Mouse (Mus musculus) liver, embryonic 14.5 days (tissue): ENCODE data around the gene Mapk13. TPM values are rescaled to one million over a fixed set of nuclear protein-coding genes. Genes with fewer than 3 reads are reported as not detected.

Experiments used
- ATAC-seq: fragments of 200-750 bp; cut with Nextera tagmentation; 2 replicates; pipeline ENCODE4 v1.8.0; 2017; ENCODE audit warnings: moderate number of reproducible peaks, mild to moderate bottlenecking, moderate library complexity; ENCODE audit not compliant: insufficient read depth
- DNase-seq, 3 experiments: peaks; one replicate each; pipeline ENCODE4 v3.0.0-alpha.2; 2012 to 2013; ENCODE audit warnings: low read depth in 3 of 3, low spot score in 3 of 3
- H3K27ac ChIP-seq: fragments of 300-500 bp; sonication (generic); 2 replicates; pipeline ENCODE4 v1.5.1; 2014; ENCODE audit warnings: moderate library complexity, mild to moderate bottlenecking, control low read depth, inconsistent platforms
- H3K27me3 ChIP-seq: fragments of 300-500 bp; sonication (generic); 2 replicates; pipeline ENCODE4 v1.6.1; 2014; ENCODE audit warnings: mild to moderate bottlenecking, low read length, moderate library complexity; ENCODE audit not compliant: control insufficient read depth, insufficient read depth
- H3K36me3 ChIP-seq: fragments of 300-500 bp; sonication (generic); replicated peaks from 2 replicates; pipeline ENCODE4 v1.6.1; 2014; ENCODE audit warnings: low read depth; ENCODE audit not compliant: control insufficient read depth, insufficient read depth
- H3K4me1 ChIP-seq, 2 experiments: fragments of 200-500 bp in 1 of 2; fragments of 300-500 bp in 1 of 2; sonication (generic) in 1 of 2; replicated peaks; 2 replicates each; pipeline ENCODE4 v1.6.1; 2012 to 2014; ENCODE audit warnings: antibody characterized with exemption in 1 of 2, inconsistent platforms in 1 of 2, low read length in 1 of 2; ENCODE audit not compliant: control insufficient read depth in 2 of 2, insufficient read depth in 2 of 2
- H3K4me2 ChIP-seq: fragments of 300-500 bp; sonication (generic); 2 replicates; pipeline ENCODE4 v1.6.1; 2014; ENCODE audit warnings: low read depth, mild to moderate bottlenecking, control low read depth, moderate library complexity
- H3K4me3 ChIP-seq, 2 experiments: fragments of 200-500 bp in 1 of 2; fragments of 300-500 bp in 1 of 2; sonication (generic) in 1 of 2; 2 replicates each; pipeline ENCODE4 v1.5.1; 2012 to 2014; ENCODE audit warnings: low read depth in 2 of 2, low read length in 2 of 2, mild to moderate bottlenecking in 2 of 2, control low read depth in 1 of 2, inconsistent platforms in 1 of 2, moderate library complexity in 1 of 2; ENCODE audit not compliant: insufficient read depth in 1 of 2
- H3K9ac ChIP-seq: fragments of 300-500 bp; sonication (generic); replicated peaks from 2 replicates; pipeline ENCODE4 v1.6.1; 2014; ENCODE audit warnings: mild to moderate bottlenecking, control low read depth, moderate library complexity
- H3K9me3 ChIP-seq: fragments of 300-500 bp; sonication (generic); 2 replicates; pipeline ENCODE4 v1.6.1; 2016; ENCODE audit warnings: low read length, mixed read lengths; ENCODE audit not compliant: control insufficient read depth
- CTCF ChIP-seq: IDR thresholded peaks from 2 replicates; pipeline ENCODE4 v1.5.1; 2016; ENCODE audit warnings: antibody characterized with exemption, low read depth, control low read depth
- EP300 ChIP-seq: IDR thresholded peaks from 2 replicates; pipeline ENCODE4 v1.6.1; 2016; ENCODE audit warnings: antibody characterized with exemption, low read depth
- WGBS: fragments of 180-500 bp; shearing (Covaris S2); extraction: QIAGEN DNeasy Blood & Tissue Kit; methylation state at CpG from one replicate; pipeline ENCODE4 v1.1.7; 2014; ENCODE audit not compliant: insufficient replicate concordance; 5-methylcytosine and 5-hydroxymethylcytosine counted together
- polyA plus RNA-seq, 2 experiments: library from polyadenylated mRNA; depleted of rRNA in 1 of 2; stranded (reverse) in 1 of 2; unstranded in 1 of 2; fragments of >200 nt; fragmentation: Nextera tagmentation in 1 of 2; extraction: Ambion mirVana in 1 of 2; gene quantifications; 2 replicates each; pipeline versions ENCODE4 v1.2.1 to v1.2.3; 2012 to 2014

Gene Mapk13
- polyA plus RNA-seq, 2 experiments, result 1.6 TPM

DNA sequence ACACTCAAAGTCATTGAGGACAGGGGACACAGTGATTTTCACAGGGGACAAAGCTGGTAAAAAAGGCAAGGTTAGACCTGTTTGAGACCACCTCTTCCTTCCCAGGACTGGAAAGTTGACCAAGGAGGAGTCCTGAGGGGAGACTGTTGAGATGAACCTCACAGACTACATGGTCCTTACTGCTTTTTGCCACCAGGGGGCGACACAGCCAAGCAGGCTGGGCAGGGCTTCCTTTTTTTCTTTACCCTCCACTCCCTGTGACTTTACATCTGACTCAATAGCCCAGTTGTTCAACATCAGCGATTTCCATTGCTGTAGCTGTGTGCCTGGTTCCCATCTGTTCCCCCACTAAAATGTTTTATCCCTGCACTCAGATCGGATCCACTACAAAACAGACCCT, 7.2 kb upstream of the Mapk13 start:
- no peaks in the 10 kb centered on the region for H3K36me3 ChIP-seq
- H3K4me1 ChIP-seq, result no peaks in the 10 kb centered on the region; a peak in 1 of 4 replicates
- H3K4me3 ChIP-seq, result no peak overlapping the region
- H3K27me3 ChIP-seq, result no peaks in the 10 kb centered on the region; the same call in 1 of the 2 replicates
- TF ChIP-seq CTCF (peak; percentile 98), EP300 (no peak)
- H3K9ac ChIP-seq, result no peak overlapping the region
- H3K9me3 ChIP-seq, result no peaks in the 10 kb centered on the region
- DNase-seq (peak; percentile 40 to 53 (median 43)), ATAC-seq (peak; percentile 57; the same call in 1 of the 2 replicates)
- no peak overlapping the region for H3K4me2 ChIP-seq
- 10% methylated on average over 3 of the region's 3 CpGs for WGBS
- H3K27ac ChIP-seq, result no peak overlapping the region

DNA sequence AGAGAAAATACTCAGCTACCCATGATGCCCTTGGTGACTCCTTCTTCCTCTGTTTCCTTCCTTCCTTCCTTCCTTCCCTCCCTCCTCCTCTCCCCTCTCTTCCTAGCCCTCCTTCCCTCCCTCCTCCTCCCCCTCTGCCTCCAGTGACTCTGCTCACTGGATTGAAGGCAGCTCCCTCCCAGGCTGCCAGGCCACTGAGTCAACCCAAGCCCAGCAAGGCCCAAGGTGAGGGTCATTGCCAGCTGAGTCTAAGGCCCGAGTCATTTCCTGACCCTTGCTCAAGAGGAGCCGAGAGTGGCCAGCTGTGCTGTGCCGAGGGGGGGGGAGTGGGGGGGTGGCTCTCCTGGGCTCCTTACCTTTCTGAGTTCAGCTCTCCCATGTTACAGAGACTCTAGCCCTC, 2.9 kb upstream of the Mapk13 start:
- Histone ChIP-seq H3K4me2 (no peak overlapping the region), H3K9me3 (no peaks in the 10 kb centered on the region), H3K4me3 (no peak overlapping the region), H3K9ac (no peak overlapping the region), H3K27ac (no peak overlapping the region), H3K4me1 (no peaks in the 10 kb centered on the region; a peak in 1 of 4 replicates), H3K36me3 (no peaks in the 10 kb centered on the region), H3K27me3 (peaks cover 34% of the 10 kb centered on the region)
- TF ChIP-seq CTCF (no peak), EP300 (no peak)
- DNase-seq, result no peak
- ATAC-seq, result no peak
- 25% methylated on average over 3 of the region's 3 CpGs for WGBS

DNA sequence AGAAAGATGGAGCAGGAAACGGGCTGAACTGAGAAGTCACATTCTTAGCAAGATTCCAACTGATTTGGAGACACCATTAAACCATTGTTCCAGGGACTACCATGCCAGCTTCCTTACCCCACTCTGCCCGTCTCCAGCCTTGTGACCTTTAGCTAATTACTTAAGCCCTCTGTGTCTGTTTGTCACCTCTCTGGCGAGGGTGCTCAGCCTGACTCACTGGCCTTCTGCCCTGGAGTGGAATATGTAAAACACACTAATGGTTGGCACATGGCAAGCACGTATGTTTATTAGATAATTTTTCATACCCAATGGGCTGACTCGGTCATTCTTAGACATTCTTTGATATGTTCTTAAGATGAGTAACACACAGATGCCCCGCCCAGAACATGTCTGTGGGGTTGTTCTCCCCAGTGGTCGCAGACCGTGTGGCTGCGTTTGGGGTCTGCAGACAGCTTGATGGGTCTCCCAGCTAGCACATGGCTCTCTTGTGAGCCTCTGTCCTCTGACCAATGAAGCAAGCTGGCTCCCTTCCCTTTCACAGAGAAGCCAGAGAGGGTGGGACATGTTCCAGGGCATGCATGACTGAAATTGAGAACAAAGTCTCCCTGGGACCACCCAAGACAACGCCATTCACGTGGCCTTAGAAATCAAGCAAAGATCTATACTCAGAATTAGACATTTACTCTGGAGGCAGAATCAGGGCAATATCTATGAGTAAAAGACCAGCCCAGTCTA, 2.1 kb upstream of the Mapk13 start:
- WGBS, result 62% methylated on average over 11 of the region's 11 CpGs

DNA sequence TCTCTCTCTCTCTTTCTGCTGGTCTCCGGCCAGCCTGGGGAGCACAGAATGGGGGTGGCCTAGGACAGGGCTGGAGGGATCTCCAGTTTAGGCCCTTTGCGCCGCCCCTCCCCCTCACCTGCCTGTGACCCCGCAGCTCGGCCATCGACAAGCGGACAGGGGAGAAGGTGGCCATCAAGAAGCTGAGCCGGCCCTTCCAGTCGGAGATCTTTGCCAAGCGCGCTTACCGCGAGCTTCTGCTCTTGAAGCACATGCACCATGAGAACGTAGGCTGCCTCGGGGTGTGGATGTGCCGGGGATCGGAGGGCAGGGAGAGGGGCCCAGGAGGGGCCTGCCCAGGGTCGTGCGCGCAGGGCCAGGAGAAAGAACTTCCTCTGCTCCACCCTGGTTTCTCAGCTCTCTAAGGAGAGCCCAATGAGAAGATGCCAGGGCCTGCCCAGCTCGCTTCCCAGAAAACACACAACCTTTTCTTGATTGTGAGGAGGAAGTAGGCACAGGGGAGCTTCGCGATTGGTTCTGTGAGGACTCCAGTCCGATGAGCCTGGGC, 851 bp downstream of the Mapk13 start:
- no peaks in the 10 kb centered on the region for H3K4me1 ChIP-seq
- WGBS, result 1% methylated on average over 24 of the region's 24 CpGs
- peak overlapping the region; percentile 60 for H3K4me2 ChIP-seq
- no peaks in the 10 kb centered on the region for H3K36me3 ChIP-seq
- TF ChIP-seq EP300, result no peak
- TF ChIP-seq CTCF, result no peak
- no peak overlapping the region for H3K27ac ChIP-seq
- peaks cover 38% of the 10 kb centered on the region for H3K27me3 ChIP-seq
- no peak overlapping the region for H3K9ac ChIP-seq
- H3K4me3 ChIP-seq, result peak overlapping the region; percentile 32 to 49
- no peak for ATAC-seq
- no peak for DNase-seq
- no peaks in the 10 kb centered on the region for H3K9me3 ChIP-seq

More for the DNA sequence above, 2.1 kb upstream of the Mapk13 start:
- H3K27me3 ChIP-seq, result peaks cover 38% of the 10 kb centered on the region
- H3K36me3 ChIP-seq, result no peaks in the 10 kb centered on the region
- H3K27ac ChIP-seq, result no peak overlapping the region
- no peak for TF ChIP-seq EP300
- no peak for TF ChIP-seq CTCF
- H3K4me1 ChIP-seq, result no peaks in the 10 kb centered on the region
- H3K4me3 ChIP-seq, result no peak overlapping the region
- DNase-seq, result no peak
- H3K9ac ChIP-seq, result no peak overlapping the region
- no peaks in the 10 kb centered on the region for H3K9me3 ChIP-seq
- H3K4me2 ChIP-seq, result no peak overlapping the region
- no peak for ATAC-seq

DNA sequence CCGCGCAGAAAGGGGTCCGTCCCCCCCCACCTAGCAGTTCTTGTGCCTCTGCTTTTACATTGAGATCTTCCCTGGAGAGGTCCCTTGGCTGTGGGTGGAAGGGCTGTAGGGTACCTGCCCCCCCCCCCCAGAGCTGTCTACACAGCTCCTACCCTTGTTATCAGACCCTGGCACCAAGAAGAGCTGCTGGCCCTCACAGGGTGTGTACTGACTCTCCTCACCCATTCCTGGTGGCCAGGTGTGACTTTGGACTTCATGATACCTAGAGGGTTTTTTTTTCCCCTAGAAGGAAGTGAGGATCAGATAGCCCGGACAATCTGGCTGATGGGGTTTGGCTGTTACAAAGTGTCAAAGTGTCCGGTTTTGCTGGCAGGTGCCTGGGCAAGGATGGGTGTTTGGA, 2.2 kb downstream of the Mapk13 start:
- Histone ChIP-seq H3K27ac (no peak overlapping the region), H3K4me3 (no peak overlapping the region), H3K4me2 (no peak overlapping the region), H3K27me3 (peaks cover 38% of the 10 kb centered on the region), H3K4me1 (no peaks in the 10 kb centered on the region), H3K36me3 (no peaks in the 10 kb centered on the region), H3K9me3 (no peaks in the 10 kb centered on the region), H3K9ac (no peak overlapping the region)
- DNase-seq (no peak), ATAC-seq (no peak)
- WGBS, result 65% methylated on average over 5 of the region's 5 CpGs
- TF ChIP-seq CTCF (no peak), EP300 (no peak)
